Mouse (Mus musculus) 3T3-L1 (cell line): ENCODE results near the gene H2-Ab1.
A peak's percentile ranks its signal among the peaks of the same experiment; 100 is the strongest.

ENCODE experiments used
- DNase-seq: peaks from one replicate; pipeline ENCODE4 v3.0.0-alpha.2; 2015; ENCODE audit warnings: low read depth, low spot score

Gene H2-Ab1

DNA sequence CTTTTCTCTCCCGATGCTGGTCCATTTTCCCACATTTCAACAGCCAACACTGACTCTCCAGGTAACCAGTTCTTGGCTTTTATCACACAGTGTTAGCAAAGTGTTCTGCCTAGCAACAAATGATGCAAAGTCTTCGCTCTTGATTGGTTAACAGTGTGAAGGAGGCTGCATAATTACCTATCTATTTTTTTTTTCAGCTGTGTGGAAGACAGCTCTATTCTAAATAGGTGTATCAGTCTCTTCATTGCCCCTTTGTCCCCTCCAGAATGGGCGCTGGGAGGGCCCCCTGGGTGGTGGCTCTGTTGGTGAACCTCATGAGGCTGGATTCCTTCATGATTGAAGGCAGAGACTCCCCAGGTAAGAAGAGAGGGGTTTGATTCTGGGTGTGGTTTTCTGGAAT is 18.8 kb upstream of the H2-Ab1 start, which contains the start of gene H2-Ob:
Gene H2-Ob (plus strand): TSS at position 198 of the 400 bp plus-strand sequence.
- peak; percentile 51 for DNase-seq

DNA sequence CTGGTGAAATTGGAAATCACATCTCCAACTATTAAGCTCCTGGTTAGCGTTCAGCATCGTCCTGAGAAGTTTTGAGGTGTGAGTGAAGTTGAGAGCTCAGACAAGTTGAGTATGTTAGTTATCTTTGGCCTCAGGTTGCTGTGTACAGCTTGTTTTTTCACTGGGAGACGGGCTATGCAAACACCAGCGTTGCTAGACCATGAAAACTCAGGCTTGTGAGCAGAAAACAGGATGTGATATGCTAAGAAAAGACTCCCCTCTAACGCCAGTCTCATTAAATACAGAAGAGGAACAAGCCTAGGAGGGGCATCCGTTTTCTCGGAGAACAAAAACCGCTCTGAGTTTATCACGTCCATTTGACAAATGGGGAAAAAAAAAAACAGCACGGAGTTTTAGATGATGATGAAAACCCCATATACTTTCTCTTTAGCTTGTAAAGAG is 17.9 kb upstream of the H2-Ab1 start:
- no peak for DNase-seq

GRCm38 (mm10) chr17:34240366-34240765 is 17.1 kb upstream of the H2-Ab1 start:
- DNase-seq = no peak

GRCm38 (mm10) chr17:34240916-34241315 is 16.6 kb upstream of the H2-Ab1 start:
- no peak for DNase-seq

DNA sequence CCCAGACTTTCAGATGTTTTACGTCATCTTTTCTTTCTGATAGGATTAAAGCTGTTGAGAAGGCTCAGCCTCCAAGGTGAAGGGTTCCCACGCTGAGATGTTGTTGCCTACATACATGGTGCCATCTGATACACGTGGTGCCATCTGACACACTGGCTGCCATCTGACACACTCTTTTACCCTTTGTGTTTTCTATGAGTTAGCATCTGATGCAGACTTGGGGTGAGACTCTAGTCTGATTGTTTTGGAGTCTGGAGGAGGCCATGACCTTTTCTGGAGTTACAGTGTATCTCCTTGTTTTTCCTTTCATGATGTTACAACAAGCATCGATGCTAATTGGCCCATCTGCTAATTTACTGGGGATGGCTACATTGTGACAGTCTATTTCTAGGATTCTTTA is 12.8 kb upstream of the H2-Ab1 start:
- DNase-seq = no peak

GRCm38 (mm10) chr17:34247047-34247446 is 10.4 kb upstream of the H2-Ab1 start:
- peak; percentile 12 for DNase-seq

- no peak for DNase-seq
These were observed 8.7 kb upstream of the H2-Ab1 start for GRCm38 (mm10) chr17:34248764-34249163.

DNA sequence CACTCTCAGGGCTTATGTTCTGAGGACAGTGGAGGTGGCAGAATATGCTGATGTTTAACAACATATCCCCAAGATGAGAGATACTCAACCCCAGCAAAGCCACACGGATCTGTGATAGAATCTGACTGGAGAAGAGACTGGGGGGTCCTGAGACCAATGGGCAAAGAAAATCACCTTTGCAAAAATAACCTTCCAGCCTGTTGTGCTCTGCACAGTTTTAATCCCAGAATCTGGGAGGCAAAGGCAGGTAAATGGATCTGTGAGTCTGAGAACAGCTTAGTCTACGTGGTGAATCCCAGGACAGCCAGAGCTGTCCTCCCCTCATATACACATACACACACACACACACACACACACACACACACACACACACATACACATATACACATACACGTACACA is 8.1 kb upstream of the H2-Ab1 start:
- no peak for DNase-seq

- peak; percentile 70 for DNase-seq
These were observed 7.6 kb upstream of the H2-Ab1 start for GRCm38 (mm10) chr17:34249878-34250277.

DNA sequence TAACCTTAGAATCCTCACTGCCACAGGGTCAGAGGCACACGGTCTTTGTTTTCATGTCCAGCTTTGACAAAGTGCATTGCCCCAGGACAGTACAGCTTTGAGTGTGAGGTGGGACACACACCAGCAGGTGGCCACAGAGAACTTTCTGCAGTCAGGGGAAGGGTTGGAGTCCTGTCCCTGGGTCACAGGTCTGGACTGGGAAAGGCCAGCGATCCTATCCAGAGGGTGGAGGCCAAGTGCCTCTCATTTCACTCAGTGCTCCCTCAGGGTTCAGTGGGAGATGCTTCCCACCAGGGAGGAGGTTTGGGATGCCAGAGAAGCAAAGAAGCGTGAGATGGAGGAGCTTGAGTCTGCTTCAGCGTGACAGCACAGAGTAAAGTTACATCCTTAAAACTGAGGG is 5.8 kb upstream of the H2-Ab1 start:
- peak; percentile 25 for DNase-seq

DNA sequence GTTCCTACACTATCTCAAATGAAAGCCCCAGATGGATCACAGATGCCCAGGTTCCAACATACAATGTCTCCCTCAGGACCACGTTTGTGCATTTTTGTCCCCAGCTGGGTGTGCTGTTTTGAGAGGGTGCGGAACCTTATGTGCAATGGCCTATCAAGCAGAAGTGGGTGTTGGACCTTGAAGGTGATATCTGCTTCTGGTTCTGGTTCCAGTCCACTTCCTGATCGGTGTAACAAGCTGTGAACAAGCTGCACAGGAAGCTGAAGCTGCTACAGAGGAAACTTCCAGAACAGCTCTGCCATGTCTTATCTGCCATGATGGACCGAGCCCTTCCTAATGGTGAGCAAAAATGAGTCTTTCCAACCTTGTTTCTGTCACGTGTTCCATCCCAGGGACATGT is 988 bp upstream of the H2-Ab1 start:
- no peak for DNase-seq

DNA sequence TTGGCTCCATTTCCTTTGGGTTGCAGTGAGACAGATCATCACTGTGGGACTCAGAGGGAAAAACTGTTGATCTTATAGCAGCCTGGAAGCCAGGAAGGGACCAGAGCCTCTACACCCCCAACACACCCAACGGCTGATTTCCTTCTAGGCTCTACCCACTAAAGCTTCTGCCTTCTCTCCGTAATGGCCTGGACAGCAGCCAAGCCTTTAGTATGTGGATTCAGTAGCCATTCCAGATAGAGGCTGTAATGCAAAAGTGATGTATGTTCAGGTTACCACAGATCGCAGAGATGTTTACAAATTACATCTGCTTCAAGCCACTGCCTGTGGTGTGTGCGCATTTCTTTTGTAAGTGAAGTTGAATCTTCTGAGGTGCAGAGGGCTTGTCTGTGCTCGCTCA is 3.1 kb downstream of the H2-Ab1 start:
- DNase-seq = no peak

DNA sequence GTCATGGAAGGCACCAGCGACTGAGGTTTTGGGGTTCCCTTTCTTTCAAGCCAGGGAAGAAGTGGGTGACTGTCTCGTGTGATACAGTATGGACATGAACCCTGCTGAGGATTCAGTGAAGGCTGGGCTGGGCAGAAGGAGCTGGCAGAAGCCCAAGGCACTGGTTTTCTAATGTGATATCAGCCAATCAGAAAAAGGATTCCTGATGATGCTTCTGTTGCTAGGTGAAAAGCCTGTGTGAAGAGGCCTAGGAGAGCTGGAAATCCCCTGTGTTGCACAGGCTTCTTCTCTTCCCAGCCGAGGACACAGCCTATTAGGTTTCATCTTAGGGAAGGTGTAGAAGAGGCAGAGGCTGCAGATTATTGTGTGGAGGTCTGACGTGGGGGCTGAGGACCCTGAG is 4.0 kb downstream of the H2-Ab1 start:
- DNase-seq = peak; percentile 73

DNA sequence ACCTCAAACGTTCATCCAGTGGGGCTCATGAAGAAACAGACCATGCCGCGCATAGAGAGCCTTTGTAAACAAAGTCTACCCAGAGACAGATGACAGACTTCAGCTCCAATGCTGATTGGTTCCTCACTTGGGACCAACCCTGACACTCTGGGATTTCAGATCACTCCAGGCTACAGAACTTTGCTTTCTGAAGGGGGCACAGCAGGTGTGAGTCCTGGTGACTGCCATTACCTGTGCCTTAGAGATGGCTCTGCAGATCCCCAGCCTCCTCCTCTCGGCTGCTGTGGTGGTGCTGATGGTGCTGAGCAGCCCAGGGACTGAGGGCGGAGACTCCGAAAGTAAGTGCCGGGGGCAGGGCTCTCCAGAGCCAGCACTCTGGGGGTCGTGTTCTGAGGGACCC is 5.6 kb downstream of the H2-Ab1 start:
- DNase-seq = peak; percentile 69

DNA sequence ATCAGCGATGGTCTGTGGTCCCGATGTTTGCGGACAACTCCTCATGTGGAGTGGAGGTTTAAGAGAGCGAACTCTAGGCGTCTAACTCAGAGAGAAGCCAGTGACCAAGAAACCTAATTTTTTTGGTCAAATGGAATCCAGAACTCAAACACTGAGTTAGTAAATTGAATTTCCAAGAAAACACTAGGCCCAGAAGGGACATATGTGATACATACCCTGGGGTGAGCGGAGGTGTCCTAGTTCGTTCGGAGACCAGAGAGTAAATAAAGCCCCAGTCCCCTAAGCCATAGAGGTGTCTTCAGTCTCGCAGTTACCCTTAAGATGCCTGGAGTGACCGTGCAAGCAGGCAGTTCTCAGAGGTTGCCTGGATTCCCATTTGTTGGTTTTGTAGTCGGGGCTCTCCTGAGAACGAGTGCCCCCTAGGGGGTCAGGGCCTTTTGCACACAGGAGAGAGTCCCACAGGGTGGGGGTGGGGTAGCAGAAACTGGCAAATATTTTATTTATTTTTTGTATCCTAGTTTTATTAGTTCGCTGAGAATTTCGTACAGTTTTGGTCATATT is 6.4 kb downstream of the H2-Ab1 start:
- DNase-seq = no peak

DNA sequence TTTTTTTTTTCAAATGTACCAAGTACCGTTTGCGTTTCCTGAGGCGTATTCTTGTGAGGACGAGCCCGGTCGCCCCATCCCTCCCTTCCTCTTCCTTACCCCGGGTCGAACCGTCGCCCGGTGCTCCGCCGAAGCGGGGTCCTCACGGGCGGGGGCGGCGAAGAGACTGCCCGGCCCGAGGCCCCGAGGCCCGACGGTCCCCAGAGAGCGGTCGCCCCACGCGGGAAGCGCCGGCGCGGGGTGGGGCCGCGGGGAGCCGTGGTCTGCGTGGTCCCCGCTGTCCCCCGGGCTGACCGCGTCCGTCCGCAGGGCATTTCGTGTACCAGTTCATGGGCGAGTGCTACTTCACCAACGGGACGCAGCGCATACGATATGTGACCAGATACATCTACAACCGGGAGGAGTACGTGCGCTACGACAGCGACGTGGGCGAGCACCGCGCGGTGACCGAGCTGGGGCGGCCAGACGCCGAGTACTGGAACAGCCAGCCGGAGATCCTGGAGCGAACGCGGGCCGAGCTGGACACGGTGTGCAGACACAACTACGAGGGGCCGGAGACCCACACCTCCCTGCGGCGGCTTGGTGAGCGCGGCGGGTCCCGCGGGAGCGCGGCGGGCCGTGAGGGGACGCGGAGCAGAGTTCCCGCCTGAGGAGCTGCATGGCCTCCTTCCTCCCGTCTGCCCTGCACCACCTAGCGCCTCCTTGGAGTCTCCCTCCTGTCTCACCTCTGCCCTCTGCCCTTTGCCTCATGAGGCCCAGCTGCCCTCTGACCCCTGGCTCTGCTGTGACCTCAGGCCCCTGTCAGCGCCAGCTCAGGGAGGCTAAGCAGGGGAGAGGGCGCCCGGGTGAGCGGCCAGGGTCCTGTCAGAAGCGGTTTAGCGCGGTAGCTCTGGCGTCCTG is 7.2 kb downstream of the H2-Ab1 start:
- DNase-seq = no peak

DNA sequence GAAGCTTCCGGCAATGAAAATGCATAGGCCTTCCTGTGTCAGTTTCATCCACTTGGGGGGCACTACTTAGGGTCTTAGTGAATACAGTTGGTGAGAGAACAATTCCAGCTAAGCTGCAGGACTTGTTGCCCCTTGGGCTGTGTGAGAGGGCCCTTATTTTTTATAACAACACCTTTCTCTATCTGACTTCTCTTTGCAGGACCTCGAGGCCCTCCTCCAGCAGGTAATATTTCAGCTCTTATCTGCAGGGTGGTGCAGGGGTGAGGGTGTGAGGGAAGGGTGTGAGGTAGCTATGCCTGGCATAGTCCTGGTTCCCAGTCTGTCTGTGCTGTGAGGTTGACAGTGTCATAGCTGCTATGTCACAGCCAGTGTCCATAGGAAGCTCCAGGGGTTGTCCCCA is 10.8 kb downstream of the H2-Ab1 start:
- DNase-seq = no peak

- DNase-seq = no peak
These were observed 11.3 kb downstream of the H2-Ab1 start for GRCm38 (mm10) chr17:34268748-34269147.

DNA sequence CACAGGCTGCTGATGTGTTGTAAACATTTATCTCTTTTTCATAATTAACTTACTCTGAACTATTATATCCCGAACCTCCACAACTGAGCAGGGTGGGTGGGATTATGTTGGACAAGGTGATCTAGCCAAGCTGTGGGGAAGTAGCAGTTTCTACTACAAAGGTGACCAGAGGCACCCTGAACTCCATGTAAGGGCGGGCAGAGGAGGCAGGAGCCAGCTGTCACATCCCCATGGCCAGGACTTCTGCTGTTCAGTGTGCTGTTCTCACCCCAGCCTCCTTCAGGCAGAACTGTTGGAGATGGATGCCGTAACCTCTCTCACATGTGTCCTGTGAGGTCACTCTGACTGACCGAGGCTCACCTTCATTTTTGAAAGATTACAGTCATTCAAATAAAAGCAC is 12.3 kb downstream of the H2-Ab1 start:
- no peak for DNase-seq

DNA sequence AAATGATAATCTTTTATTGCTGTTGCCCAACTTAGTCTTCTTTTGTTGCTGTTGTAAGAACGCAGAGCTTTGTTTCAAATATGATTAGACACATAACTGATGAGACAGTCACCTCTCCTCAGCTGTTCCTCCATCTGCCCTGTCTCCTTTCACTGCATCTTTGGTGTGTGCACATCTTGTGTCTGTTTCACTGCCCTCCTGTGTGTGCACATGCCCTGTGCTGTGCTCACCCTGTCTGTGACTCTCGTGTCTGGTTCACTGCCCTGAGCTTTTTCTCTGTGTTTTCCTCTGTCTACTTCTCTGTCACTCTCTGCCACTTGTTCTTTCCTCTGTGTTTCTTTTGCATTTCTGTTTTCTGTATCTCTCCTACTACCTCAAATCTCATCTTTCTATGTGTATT is 12.7 kb downstream of the H2-Ab1 start:
- no peak for DNase-seq

DNA sequence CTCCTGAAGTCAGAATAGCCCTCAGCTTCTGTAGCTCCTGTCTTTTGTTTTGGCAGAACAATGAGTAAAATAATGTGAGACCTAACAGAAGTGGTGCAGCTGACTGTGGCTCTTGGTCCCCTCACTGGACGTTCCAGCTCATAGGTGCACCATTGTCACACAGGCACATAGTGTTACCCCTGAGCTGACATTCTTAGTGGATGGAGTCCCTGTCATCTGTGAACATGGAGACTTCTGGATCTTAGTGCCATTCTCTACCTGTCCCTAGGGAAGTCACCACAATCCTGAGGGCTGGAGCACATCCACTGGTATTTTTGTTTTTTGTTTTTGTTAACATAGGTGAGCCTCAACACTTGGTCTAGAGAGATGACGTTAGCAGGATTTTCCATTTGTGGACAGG is 13.5 kb downstream of the H2-Ab1 start:
- DNase-seq = no peak

DNA sequence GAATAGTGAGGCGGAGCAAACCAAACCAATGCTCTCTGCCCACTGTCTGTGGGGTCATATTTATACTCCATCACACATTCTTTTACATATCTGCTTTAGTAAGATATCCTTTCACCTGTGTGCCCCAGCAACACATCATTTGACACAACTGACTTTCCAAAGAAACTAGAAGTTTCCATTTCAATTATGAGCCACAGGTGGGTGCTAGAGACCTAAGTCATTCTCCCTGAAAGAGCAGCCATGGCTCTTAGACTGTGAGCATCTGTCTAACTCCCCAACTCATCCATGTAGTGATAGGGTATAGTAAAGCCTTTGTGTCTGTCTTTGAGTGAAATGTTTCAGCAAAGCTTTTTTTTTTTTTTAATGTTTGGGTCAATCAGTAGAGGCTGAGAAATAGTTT is 14.6 kb downstream of the H2-Ab1 start:
- no peak for DNase-seq

GRCm38 (mm10) chr17:34280499-34281038 is 23.1 kb downstream of the H2-Ab1 start:
- no peak for DNase-seq
